Mouse (Mus musculus) T-cell, adult 2 months (primary cell): ENCODE data around the gene Ly6g5b.
"Not testable (repeated sequence)": the region's sequence is repeated elsewhere in the genome, so short reads cannot be mapped to it uniquely, and the experiment has no call there.

Source experiments
- DNase-seq: peaks from one replicate; pipeline ENCODE4 v3.0.0; 2022; ENCODE audit warnings: low spot score

Ly6g5b gene

GRCm38 (mm10) chr17:35139269-35139668, 24.0 kb upstream of the Ly6g5b start:
- DNase-seq = no peak

GRCm38 (mm10) chr17:35135591-35136320, 20.5 kb upstream of the Ly6g5b start:
- peak; percentile 46 for DNase-seq

GRCm38 (mm10) chr17:35134801-35135590, 19.8 kb upstream of the Ly6g5b start, which contains the start of gene Bag6:
TSS of gene Bag6 (plus strand) at chr17:35135178.
- DNase-seq = peak; percentile 95

- no peak for DNase-seq
Measured at GRCm38 (mm10) chr17:35133517-35133916, 18.3 kb upstream of the Ly6g5b start.

GRCm38 (mm10) chr17:35132174-35132560, 16.9 kb upstream of the Ly6g5b start:
- no peak for DNase-seq

GRCm38 (mm10) chr17:35131500-35132173, 16.4 kb upstream of the Ly6g5b start, which contains the start of gene Apom:
TSS of gene Apom (minus strand) at chr17:35132050.
- DNase-seq = no peak

- DNase-seq = no peak
Measured at GRCm38 (mm10) chr17:35131038-35131437, 15.8 kb upstream of the Ly6g5b start.

- no peak for DNase-seq
Measured at GRCm38 (mm10) chr17:35128996-35129395, 13.8 kb upstream of the Ly6g5b start.

- DNase-seq = no peak
Measured at GRCm38 (mm10) chr17:35127017-35127416, 11.8 kb upstream of the Ly6g5b start.

GRCm38 (mm10) chr17:35126206-35126611, 11.0 kb upstream of the Ly6g5b start, which contains the start of gene D17H6S53E:
TSS of gene D17H6S53E (plus strand) at chr17:35126373.
- peak; percentile 78 for DNase-seq

- no peak for DNase-seq
Measured at GRCm38 (mm10) chr17:35125578-35125977, 10.3 kb upstream of the Ly6g5b start.

GRCm38 (mm10) chr17:35125081-35125480, 9.9 kb upstream of the Ly6g5b start:
- no peak for DNase-seq

GRCm38 (mm10) chr17:35124261-35124896, 9.2 kb upstream of the Ly6g5b start:
- not testable (repeated sequence) for DNase-seq

- not testable (repeated sequence) for DNase-seq
Measured at GRCm38 (mm10) chr17:35123287-35123686, 8.1 kb upstream of the Ly6g5b start.

GRCm38 (mm10) chr17:35121871-35122303, 6.7 kb upstream of the Ly6g5b start, which contains the start of gene Csnk2b:
TSS of gene Csnk2b (minus strand) at chr17:35122053.
- DNase-seq = peak; percentile 65

- peak; percentile 99 for DNase-seq
Measured at GRCm38 (mm10) chr17:35121143-35121799, 6.0 kb upstream of the Ly6g5b start, which contains the start of gene Gpank1. TSS of gene Gpank1 (plus strand) at chr17:35121455.

- no peak for DNase-seq
Measured at GRCm38 (mm10) chr17:35120745-35121142, 5.5 kb upstream of the Ly6g5b start.

GRCm38 (mm10) chr17:35111774-35112173, 3.5 kb downstream of the Ly6g5b start:
- no peak for DNase-seq

- no peak for DNase-seq
Measured at GRCm38 (mm10) chr17:35108097-35108496, 7.1 kb downstream of the Ly6g5b start, which contains the start of gene Ly6g5c. TSS of gene Ly6g5c (plus strand) at chr17:35108279.

- no peak for DNase-seq
Measured at GRCm38 (mm10) chr17:35106522-35106921, 8.7 kb downstream of the Ly6g5b start.
